Mouse (Mus musculus) cerebellum, adult 9-10 months (tissue): ENCODE data around the gene Syt2.
A peak's percentile ranks its signal among the peaks of the same experiment; 100 is the strongest.

Experiments used
- DNase-seq: peaks from one replicate; pipeline ENCODE4 v3.0.0; 2022

Gene Syt2

DNA sequence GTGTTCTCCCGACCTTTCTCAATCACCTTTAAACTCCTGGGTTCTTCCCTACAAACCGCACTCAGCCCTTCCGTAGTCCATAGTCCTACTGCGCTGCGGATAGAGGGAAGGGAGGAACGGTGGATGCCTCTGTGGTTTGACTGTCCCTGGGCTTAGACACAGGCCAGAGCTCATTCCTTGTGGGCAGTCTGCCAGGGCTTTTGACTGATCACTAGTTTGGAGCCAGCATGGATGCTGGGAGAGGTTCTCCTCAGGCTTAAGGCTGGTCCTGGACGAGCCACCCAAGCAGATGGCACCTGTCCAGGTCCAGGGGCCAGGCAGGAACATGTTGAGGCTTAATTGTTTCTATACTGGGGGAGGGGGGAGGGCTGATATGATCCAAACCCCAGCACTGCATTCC lies 103.4 kb downstream of the Syt2 start:
- peak; percentile 81 for DNase-seq

DNA sequence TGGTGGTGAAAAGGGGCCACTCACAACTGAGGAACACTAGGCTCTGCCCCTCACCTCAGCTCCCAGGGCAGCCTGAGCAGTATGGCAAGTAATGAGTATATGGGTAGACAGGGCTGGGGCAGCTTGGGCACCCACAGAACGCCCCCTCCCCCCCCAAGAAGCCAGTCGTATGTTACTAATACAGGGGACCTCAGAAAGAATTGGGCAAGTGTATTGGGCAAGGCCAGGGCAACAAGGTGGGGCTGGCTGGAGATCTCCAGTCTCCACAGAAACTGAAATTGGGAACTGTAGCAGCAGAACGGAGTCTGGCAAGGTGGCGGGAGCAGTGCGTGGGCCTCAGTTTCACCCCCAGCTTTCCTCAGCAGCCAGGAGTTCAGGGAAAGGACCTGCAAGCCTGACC lies 106.0 kb downstream of the Syt2 start:
- no peak for DNase-seq

- peak; percentile 63 for DNase-seq
Measured at GRCm38 (mm10) chr1:134753751-134754630, 107.5 kb downstream of the Syt2 start.

DNA sequence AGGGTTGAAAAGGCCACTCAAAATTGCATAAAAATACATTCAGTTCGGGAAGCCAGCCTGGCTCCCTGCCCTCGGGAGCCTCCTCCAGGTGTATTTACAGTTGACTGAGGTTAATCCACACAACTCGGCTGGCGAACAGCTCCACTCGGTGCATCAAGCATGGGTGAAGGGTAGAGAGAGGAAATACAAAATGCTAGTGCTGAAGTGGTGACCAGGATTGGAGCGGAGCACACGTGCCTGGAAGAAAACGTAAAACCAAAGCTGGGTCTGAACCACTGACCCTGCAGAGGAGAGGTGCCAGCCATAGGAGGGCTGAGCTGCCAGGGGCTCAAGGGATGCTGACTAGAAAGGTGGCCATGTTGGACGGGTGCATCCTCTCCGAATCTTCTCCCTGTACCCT lies 108.3 kb downstream of the Syt2 start:
- peak; percentile 43 for DNase-seq

- DNase-seq, result peak; percentile 55
Measured at GRCm38 (mm10) chr1:134755548-134756189, 109.2 kb downstream of the Syt2 start.

- DNase-seq, result peak; percentile 48
Measured at GRCm38 (mm10) chr1:134756190-134756873, 109.9 kb downstream of the Syt2 start.

GRCm38 (mm10) chr1:134757230-134757629 lies 110.8 kb downstream of the Syt2 start:
- DNase-seq, result peak; percentile 62

DNA sequence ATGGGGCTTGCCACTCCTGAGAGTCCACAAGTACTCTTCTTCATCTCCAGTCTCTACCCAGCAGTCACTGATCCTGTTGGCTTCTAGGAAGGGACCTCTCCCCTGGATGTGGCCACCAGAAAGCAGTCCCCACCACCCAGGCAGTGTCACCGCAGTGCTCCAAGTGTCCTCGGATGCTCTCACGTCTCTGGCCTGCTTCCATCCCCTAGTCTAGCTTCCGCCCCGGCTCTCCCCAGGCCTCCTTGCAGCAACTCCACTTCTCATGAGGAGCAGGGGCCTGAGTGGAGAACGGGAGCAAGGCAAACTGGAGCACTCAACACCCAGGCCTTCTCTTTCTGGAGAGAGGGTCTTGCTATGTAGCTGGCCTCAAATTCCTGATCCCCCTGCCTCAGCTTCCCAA lies 112.7 kb downstream of the Syt2 start:
- DNase-seq, result no peak

- no peak for DNase-seq
Measured at GRCm38 (mm10) chr1:134760642-134761041, 114.2 kb downstream of the Syt2 start.

- no peak for DNase-seq
Measured at GRCm38 (mm10) chr1:134761534-134761933, 115.1 kb downstream of the Syt2 start.

GRCm38 (mm10) chr1:134763250-134763649 lies 116.8 kb downstream of the Syt2 start:
- no peak for DNase-seq

GRCm38 (mm10) chr1:134763776-134764438 lies 117.4 kb downstream of the Syt2 start:
- DNase-seq, result no peak

- DNase-seq, result no peak
Measured at GRCm38 (mm10) chr1:134764831-134765458, 118.5 kb downstream of the Syt2 start.

DNA sequence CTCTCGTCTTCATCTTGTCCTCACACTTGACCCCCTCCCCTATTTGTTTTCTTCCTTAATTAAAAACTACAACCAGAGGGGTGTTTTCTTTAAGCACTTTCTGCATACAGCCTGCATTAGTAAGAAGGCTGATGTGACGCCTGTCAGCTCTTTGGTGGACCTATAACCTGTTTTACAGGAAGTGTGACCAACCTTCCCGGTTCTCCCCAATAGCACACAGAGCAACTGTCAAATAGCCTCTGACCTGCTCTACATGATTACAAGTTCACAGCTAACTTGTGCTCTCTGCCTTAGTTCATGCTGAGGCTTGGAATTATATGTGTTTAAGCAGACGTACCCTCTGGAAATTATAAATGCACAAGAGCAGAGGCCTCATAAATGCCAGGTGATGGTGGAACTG lies 120.0 kb downstream of the Syt2 start:
- DNase-seq, result no peak

- no peak for DNase-seq
Measured at GRCm38 (mm10) chr1:134770312-134770711, 123.8 kb downstream of the Syt2 start.

GRCm38 (mm10) chr1:134771353-134771752 lies 124.9 kb downstream of the Syt2 start:
- DNase-seq, result no peak

DNA sequence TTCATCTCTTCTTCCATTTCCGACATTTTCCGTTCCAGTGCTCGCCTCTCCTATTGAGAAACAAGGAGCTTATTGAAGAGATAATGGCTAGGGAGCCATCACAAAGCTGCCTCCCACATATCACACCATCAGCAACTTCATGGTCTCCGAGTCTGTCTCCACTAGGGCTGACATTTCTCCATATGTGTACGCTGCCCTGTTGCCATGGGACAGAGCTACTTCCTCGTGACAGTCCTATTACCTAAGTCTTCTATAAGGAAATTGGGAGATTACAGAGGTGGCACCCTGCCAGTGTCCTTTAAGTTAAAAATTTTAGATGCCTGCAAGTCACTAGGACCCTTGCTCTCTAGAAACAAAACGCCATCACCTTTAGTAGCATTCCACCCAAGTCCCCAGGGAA lies 125.5 kb downstream of the Syt2 start:
- DNase-seq, result no peak

DNA sequence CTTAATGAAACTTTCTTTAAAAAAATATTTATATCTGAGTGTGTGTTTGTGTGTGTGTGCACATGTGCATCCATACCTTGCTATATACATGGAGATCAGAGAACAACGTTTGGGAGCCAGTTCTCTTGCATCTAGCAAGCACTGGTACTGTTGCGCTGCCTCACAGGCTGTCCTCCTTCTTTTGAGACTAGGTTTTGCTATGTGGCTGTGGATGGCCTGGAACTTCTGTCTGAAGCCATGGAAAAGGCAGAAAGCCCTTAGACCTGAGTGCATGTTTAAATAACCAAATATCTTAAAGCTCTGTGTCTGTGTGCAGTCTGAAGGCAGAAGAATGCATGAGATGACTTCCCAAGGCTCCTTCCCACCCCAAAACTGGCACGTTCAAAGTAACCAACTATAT lies 126.3 kb downstream of the Syt2 start:
- no peak for DNase-seq

DNA sequence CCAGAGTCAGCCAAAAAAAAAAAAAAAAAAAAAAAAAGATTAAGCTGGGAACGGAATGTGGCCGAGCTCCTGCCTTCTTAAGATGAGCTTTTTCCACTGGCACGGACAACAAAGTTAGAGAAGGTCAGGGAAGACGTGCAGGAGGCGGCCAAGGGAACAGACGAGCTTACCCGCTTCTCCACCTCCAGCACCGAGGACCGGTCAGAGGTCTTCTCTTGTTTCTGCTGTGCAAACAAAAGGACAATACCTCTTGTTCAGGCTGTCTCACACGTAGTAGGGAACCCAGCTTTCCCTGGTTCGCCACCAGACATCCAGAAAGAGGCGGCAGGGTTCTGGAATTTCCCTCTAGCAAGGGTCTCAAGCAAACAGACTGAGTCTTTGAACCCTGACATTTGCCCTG lies 126.8 kb downstream of the Syt2 start:
- no peak for DNase-seq

DNA sequence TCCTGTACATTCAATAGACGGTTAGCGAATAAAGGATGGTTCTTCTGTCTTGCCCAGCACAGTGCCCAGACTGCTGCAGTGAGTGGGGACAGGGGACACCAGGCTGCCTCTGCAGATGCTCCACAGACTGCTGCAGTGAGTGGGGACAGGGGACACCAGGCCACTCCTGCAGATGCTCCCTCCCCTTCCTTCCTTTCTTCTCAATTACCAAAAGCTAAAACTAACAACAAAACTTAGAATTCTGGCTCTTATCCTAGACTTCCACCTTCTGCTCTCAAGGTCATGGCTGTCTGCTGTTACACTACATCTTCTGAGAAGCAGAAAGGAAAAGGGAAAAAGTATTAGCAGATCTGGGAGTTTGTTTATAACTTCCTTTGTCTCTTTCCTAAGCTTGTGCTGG lies 127.8 kb downstream of the Syt2 start:
- DNase-seq, result no peak

DNA sequence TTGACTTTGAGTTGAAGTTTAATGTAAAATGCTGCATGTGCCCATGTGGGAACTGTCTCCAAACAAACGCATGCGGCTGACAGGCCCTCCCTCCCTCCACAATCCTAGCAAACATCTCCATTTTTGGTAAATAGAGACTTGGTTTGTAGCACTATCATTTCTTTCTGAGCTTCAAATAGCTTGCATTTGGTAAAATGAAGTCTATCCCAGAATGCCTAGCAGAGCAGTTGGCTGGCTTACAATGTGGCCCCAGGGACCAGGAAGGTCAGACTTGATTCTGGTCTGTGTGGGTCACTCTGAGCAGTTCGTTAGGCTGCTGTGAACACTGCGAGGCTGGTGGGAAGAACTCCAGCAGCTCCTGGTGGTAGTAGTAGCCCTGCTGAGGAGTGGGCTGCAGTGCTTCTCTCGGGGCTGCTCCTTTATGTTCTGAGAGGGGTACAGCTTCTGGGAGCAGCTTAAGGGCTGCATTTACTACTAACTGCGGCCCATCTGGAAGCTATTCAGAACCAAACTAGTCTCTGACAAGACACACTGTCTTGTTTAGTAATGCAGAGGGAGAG lies 128.3 kb downstream of the Syt2 start:
- no peak for DNase-seq

DNA sequence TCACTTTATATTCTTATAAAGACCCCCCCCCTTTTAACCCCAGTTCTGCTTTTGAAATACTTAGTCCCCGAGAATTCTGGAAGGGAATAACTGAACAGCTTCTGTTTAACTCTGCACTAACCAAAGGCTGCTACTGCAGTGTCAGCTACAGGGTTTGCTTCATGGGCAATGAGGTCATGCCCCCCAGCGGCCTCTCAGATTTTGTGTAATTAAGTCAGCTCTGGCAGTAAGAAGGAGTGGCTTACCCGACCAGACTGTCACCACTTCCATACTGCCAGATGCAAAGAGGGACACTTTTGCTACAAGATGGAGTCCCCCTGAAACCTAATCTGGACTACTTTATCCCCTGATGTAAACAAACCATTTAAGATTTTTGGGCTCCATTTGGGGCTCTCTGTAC lies 129.2 kb downstream of the Syt2 start:
- DNase-seq, result no peak
